Mouse (Mus musculus) induced T-regulatory cell, adult 2 months (primary cell): ENCODE measurements at regions not wholly inside any gene's neighbourhood (a gene's known extent, or its start where the extent isn't known, plus 50 kb on each side); places are given as distances from the start of the nearest gene placed in this dataset.

Source experiments
- DNase-seq: peaks from one replicate; pipeline ENCODE4 v3.0.0-alpha.2; 2012; ENCODE audit warnings: low read depth

DNA sequence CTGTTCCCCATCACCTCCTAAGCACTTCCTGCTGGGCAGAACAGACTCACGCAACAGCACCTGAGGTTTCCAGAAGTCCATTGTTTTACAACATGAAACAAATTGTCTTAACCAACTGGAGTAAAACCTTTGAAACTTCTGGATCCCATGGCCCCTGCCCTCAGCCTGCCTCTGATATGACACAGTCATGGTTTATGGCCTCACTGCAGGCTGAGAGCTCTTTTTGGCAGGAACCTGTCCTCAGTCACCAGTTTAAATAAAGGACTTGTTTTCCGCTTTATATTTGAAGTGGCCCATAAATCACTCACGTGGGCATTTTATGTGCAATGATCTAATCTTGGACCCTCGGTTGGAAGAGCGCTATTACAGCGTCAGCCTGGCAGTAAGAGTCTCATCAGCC is 388.5 kb upstream of the Atp11b start:
- DNase-seq, result no peak

DNA sequence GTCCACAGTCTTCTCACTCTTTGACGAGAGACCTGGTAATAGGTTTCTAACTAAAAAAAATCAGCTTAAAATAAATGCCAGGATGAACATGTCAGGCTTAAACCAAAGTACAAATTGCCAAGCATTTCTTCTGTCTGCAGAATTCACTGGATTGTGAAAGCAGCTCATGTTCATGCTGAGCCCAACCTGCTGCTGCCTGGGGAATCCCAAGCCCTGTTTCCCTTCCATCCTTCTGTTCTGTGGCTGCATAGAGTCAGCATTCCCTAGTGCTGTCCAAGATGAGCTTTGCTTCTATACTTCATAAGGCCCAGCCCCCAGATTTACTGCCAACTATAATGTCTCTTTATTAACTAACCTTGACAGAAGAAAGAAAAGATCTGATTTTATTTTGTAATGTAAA is 381.6 kb upstream of the Atp11b start:
- DNase-seq, result no peak

DNA sequence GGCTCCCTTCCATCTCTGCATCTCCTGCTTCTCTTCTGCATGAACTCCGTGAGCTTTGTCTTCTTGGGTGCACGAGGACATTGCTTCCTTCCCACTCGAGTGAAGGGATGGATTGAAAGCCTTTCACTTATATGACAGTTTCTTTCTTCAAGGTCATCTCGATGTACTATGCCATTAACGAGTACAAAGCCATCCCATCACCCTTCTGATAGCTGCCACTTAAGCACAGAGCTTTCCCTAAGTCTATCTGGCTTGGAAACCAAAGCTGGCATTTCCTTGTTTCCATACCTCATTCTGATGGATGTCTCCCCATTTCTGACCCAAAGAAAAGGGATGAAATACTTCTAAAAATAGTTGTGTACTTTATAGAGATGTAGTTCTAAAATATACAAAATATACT is 366.5 kb upstream of the Atp11b start:
- DNase-seq, result no peak

DNA sequence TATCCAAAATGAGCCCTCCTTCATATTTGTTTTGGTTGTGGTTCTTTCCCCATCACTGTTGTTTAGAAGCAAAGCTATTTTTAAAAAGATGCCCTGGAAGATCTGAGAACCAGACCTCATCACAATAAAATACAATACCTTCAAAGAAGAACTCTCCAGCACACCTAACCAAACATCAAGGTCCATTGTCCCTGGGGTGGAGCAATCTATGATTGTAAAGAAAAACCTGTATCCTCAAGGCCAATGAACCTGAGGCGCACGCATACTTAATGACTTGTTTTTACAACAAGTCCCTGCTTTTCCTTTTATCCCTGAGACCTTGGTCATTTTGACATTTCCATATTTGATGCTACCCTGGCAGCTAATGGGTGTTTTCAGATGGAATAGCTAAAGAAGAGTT is 361.2 kb upstream of the Atp11b start:
- no peak for DNase-seq

DNA sequence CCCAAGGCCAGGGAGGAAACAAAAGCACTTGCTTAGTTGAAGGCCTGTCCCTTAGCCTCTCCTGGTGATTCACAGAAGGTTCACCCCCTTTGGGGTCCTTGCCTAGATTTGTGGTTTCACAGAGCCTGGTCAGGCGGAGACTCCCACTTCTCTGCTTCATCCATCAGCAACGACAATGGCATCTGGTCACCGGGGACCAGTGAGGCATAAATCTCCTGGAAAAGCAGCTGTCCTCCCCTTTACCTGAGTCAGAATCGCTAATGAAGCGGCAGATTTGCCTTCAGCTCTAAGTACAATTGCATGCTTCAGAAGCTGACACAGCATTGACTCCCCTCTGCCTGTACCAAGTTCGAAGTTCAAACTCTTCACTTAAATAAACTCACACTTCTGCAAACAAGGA is 353.7 kb upstream of the Atp11b start:
- DNase-seq, result no peak

DNA sequence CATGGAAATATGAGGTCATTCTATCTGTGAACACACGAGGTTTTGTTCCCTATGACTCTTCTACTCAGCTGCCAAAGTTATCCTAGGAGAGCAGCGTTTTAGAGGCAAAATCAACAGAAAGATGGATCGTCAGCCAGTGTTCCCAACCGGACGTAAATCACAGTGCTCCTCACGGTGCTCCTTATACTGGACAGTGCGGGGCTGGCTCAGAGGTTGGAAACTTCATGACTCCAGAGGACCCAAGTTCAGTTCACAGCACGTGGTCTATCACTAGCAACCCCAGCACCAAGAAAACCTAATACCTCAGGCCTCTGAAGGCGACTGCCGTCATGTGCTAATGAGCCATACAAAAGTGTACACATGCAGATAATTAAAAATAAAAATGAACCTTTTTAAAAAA is 351.2 kb upstream of the Atp11b start:
- DNase-seq, result no peak

DNA sequence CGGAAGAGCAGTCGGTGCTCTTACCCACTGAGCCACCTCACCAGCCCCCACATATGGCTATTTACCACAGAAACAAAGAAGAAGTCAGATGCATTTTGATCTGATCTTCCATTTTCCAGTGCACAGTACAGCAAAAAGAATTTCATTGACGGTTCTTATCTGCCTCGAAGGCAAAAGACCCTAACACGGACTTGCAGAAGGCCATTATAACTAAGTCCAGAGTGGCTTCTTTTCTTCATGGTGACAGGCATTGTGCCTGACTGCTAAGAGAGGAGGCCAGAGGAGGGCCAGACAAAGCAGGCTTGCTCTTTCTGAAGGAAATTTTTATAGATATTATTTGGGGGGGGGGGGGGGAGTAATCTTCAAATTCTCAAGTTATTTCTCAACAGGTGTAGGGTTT is 350.0 kb upstream of the Atp11b start:
- DNase-seq, result no peak

DNA sequence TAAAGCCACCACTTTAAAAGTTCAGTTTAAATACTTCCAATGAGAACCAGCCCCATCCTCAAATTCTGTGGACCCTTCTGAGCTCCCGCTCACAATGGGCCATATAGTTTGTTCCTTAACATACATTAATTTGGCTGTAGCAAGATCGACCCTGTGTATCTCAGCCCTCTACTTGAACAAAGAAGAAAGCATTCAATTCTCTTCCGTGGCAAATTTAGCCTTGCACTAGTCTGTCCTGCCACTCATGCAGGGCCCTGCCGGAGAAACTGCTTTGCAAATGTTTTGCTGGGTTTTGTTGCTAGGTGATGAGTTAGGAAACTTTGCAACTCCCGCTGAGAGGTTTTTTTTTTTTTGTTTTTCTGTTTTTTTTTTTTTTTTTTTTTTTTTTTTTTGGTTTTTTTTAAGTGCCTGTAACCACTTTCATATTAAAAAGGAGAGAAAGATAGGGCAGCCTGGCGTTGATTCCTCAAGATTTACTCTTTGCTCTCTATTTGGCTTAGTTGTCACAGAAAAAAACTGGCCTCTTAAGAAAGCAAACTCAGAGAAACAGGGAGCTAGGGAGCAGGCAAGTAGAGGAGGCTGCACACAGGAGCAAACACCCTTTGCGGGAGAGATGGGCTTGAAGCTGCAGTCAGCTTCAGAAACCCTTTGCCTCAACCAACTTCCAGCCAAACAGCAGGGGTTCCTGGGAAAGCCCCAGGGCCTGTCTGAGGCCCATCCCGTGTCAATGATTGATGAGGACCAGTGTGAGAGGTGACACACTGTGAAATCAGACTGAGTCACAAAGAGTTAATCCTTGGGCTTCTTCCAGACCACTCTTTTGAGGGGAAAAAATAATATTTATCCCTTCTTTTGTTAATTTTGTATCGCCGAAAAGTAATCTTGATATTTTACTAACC is 349.2 kb upstream of the Atp11b start:
- DNase-seq, result no peak

DNA sequence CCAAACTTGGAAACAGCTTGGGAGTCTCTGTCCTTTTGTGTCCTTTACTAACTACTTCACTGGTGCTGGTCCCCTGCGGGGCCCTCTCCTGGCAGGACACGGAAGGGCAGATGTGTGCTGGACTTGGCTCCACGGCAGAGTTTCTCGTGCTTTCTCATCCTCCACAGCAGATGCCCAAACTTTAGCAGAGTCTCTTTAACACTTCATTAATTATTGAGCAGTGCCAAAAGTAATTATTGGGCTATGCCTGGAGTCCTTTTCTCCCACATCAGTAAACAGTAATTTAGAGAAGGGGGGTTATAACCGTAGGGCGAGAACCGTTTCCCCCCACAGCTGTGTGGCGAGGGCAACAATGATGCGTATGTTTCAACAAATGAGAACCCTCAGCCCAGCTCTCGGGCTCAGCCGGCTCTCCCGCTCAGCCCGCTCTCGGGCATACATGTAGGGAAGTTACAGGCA is 348.3 kb upstream of the Atp11b start:
- no peak for DNase-seq

DNA sequence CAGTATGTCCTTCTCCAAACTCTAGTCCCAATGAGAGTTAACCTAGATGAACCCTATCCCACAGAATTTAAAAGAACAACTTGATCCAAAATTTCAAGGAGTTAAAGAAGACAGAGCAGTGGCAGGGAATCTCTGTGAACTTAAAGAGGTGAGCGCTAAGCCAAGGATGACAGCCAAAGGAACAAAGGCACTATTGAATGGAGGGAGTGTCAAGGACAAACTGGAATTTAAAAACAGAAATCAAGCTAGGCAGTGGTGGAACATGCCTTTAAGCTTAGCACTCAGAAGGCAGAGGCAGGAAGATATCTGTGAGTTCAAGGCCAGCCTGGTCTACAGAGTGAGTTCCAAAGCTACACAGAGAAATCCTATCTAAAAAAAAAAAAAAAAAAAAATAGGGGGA is 316.2 kb upstream of the Atp11b start:
- no peak for DNase-seq

DNA sequence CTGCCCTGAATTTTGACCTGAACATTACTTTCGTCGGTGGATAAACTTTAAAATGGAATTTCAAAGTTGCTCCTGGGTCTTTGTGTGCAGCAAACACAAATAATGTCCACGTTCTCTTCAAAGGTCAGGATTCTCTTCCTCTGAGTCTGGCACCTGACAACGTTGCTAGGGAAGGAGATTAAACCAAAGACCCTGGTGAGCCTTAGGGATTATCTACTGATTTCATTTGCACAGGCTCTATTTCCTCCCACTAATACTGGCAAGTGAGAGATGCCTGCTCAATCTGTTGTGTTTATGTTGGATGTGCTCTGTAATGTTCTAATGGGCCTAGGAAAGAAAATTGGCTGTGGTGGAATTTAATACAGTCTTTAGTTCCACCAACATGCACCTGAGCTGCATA is 291.0 kb upstream of the Atp11b start:
- DNase-seq, result no peak

DNA sequence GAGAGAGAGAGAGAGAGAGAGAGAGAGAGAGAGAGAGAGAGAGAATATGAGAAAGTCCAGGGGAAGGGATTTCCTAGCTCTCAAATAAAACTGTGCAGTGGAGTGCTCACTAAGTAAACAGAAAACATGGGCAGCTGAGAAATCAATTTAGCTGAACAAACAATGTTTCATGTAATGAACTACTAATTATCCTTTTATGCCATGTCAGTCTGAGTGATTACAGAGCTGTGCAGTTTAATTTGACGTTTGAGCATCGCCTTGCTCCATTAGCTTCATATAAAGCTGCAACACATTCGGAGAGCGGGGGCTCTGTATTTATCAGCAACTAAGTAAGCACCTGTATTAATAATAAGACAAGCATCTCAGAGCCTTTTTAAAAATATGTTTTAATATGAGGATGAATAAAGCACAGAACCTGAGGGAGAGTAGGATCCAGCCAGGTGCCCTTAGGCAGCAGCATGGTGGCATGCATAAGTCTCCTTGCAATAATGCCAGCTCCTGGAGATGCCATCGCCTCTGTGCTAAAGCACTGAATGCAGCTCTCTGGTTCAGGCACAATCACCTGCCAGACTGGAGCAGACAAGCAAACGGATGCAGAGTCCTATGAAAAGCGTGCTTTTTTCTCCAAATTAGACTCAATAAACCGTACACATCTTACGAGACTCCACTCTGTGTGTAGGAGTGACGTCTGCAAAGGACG is 289.5 kb upstream of the Atp11b start:
- no peak for DNase-seq

DNA sequence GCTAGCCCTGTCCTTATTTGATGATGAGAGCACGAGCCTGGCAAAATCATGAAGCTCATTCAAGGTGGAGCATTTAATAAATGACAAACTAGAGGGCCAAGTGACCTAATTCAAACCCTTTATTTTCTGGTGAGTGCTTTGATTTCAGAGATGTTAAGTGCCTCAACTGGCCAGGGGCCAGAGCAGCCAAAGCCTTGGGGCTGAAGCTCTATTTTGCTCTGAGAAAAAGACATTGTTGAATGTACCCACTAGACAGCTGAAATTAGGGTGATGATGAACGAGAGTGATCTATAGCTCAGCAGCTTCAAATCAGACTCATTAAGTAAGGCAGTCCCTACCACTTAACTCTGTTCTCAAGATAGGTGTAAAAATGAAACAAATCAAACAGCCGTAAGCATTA is 287.9 kb upstream of the Atp11b start:
- DNase-seq, result no peak

DNA sequence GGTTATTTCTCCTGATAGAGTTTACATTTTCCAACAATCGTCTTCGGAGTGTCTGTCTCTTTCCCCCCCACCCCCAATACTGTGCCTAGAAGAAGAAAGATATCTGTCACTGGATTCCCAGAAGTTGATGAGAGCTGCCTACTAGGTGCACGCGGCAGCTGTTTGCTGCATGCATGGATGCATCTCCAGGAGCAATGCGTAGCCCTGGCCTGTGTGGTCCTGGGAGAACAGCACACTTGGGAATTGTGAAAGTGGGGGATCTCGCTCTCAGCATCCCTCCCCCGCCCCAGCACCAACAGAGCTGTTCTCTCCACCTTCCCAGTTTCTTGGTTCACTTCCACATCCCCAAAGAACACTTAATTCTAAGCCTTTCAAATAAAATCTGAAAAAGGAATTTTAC is 280.6 kb upstream of the Atp11b start:
- no peak for DNase-seq

DNA sequence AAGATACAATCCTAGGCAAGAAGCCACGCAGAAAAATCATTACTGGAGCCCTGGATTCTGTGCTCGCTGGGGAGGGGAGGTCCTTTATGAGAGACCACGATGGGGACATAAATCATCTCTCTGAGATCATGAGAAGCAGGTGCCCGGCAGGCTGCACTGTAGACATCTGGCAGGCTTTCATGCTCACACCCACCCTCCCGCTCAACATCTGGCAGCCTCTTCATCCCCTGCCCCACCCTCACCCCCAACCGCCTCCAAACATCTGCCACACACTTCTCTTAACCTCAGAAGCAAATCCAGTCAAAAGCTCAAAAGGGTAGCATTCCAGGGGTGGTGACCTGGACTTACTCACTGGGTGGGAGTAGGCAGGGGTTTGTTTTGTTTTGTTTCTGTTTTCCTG is 279.5 kb upstream of the Atp11b start:
- no peak for DNase-seq

DNA sequence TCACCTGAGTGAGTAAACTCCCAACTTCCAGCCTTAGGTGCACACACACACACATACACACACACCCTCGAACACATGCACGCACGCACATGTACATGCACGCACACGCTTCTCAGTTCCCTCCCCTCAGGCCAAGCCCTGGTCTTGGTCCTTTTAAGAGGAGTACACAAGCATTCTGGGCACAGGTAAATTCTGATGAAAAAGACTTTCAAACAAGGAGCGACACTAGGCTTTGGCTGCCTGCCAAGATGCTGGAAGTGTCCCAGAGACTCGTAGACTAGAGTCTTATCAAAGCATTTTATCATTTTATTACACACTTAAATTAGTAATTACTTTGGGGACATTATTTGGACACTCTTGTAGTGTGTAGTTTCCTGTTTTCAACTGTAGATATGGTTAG is 278.6 kb upstream of the Atp11b start:
- no peak for DNase-seq

DNA sequence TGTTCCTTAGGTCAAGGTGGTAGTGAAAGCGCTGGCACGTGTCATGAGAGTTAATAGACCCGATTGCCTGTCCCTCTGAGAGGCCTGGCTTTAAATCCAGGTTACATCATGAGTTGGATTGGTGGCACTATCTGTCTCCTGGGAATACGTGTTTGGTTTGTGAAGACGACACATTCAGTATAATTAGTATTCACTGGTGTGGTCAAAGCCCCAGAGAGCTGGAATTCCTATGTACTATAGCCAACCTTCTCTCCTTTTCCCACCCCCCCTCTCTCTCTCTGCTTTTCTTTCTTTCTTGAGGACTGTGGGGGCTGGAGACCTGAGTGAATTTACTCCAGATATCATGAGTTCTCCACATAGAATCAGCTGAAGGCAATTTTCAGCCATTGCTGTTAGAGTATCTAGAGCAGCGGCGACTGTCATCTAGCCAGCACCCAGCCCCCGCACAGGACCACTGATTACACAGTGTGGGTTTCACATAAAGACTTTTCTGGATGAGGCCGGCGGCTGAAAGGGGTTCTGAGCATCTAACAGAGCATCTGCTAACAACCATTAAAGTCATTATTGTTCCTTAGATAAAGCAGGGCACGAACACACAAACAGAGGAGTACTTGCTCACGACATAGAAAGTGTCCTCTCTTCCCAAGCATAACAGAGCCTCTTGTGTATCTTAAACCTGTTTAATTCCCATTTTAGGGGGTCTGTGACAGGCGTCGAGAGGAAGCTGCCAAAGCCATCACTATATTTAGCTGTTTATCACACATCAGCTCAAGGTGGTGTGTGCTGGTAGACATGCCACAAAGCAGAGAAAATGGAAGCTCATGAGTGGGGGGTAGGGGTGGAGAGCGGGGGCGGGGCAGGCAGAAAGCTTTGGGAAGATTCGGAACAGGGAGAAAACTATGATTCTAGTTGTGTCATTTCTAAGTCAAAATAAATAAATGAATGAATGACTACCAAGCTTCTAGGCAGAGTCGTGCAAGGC is 272.9 kb upstream of the Atp11b start:
- DNase-seq, result no peak

DNA sequence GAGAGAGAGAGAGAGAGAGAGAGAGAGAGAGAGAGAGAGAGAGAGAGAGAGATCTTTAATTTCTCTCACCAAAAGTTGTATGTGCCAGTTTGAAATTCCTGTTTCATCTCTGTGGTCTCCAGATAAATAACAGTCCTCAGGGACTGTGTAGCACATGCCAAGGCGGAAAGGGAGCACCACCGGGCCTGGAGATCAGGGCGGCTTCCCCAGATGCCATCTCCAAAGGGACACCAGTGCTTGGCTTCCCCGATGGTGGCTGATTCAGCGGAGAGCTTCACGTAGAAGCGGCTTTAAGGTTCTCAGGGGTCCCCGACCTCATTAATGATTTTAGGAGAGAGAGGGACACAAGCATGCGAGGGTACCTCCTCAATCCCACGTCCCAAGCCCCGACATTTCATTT is 272.1 kb upstream of the Atp11b start:
- no peak for DNase-seq

DNA sequence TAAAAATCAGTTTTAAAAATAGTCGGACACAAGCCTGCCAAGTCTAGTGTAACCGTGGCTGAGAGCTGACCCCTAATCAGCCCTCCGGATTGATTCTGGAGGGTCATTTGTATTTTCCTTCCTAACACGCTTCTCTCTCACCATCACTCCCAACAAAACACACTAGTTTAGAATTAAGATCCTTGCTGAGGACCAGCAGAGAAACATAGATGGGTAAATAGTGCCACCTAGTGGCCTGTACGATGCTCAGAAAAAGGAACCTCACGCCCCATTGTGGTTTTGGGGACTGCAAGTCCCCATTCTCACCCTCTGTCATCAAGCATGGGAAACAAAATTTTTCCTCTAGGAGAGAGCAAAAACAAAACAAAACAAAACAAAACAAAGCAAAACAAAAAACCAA is 271.6 kb upstream of the Atp11b start:
- DNase-seq, result peak; percentile 68

DNA sequence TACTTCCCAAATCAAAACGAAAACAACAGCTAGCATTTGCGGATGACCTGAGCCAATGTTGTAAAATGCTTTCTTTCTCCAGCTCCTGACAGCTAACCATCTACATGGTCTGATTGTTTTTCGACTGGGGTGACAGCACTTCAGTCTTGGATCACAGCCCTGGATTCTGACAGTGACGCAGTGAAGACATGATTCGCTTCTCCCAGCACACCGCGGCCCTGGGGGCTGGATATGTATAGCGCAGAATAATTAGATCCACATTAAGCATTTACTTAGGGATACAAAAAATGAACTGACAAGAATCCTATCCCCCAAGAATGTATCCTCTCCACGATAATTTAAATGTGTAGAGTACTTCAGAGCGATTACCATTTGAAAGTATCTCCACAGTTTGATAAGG is 271.1 kb upstream of the Atp11b start:
- DNase-seq, result peak; percentile 1

DNA sequence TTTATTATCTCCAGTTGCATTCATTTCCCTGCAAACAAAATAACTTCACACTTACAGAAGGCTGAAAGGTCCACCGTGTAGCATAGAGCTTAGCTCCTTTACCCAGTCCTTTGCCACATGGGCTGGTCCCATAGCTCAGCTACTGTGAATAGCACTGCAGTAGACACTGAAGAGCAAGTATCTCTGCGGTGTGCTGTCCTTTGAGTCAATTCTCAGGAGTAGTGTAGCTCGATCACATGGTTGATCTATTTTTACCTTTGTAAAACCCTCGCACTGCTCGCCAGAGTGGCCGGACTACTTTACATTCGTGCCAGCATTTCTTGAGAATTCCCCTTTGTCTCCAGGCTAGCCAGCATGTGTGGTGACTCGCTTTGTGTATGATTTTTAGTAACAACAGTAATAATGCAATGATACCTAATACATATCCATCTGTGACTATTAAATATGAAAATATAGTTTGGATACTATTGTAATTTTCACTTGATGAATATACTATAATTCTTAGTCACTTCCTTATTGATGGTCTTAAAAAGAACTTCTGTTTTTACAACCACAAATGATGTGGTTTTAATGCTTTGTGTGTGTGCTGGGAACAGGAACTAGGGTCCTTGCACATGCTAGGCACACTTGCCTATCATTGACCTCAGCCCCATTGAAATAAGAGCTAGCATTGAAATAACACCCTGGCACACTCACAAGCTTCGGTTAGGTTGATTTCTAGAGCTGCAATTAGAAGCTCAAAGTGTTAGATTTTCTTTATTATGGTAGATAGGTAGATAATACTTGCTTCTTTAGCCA is 257.7 kb upstream of the Atp11b start:
- DNase-seq, result no peak

DNA sequence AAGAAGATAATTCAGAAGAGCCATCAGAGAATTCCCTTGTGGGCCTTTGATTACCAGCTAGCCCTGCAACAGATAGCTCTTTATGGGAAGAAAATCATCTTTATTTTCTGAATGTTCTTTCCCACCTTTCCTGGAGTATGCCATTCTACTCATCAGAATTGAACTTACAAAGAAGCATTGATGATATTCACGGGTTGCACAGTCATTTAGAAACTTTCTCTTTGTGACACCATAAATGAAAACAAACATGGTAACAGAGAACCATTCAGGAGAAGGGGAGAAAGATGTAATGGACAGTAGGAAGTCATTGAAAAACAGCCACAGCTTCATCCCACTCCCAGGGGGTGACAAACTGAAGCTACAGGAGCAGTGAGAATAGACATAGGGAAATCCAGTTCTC is 243.6 kb upstream of the Atp11b start:
- no peak for DNase-seq
